Mouse (Mus musculus) cerebellum, adult 2 months (tissue): ENCODE measurements around the gene Csdc2.

ENCODE experiments used
- CTCF ChIP-seq: fragments of 200-500 bp; IDR thresholded peaks from 2 replicates; pipeline ENCODE4 v1.5.1; 2011; ENCODE audit warnings: low read depth, mild to moderate bottlenecking, control low read depth, low read length, moderate library complexity, borderline replicate concordance; ENCODE audit not compliant: insufficient read depth
- POLR2A ChIP-seq: fragments of 200-500 bp; IDR thresholded peaks from 2 replicates; pipeline ENCODE4 v1.6.1; 2011; ENCODE audit warnings: low read length, control low read depth, borderline replicate concordance; ENCODE audit not compliant: insufficient read depth

DNA sequence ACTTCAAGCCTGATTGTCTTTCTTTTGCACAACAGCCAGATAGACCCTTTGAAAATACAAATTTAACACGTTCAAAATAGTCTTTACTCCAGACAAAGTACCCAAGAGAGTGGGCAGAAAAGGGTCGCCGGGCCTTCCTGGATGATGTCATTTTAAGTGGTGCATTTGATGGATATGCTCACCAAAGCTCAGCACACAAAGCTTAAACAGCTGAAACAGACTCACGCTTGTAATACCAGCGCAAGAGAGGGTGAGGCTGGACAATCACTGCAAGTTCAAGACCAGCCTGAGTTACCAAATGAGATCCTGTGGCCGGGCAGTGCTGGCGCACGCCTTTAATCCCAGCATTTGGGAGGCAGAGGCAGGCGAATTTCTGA, 10.1 kb upstream of the Csdc2 start:
- TF ChIP-seq CTCF (no peak), POLR2A (no peak)
